Mouse (Mus musculus) forebrain, postnatal 0 days (tissue): ENCODE results near the gene Akap10. TPM values are rescaled to one million over a fixed set of nuclear protein-coding genes. Genes with fewer than 3 reads are reported as not detected.
A peak's percentile ranks its signal among the peaks of the same experiment; 100 is the strongest.
"Not testable (repeated sequence)": the region's sequence is repeated elsewhere in the genome, so short reads cannot be mapped to it uniquely, and the experiment has no call there.

ENCODE experiments used
- ATAC-seq: fragments of 200-750 bp; cut with Nextera tagmentation; 2 replicates; pipeline ENCODE4 v1.8.0; 2017; ENCODE audit warnings: mild to moderate bottlenecking, moderate library complexity
- DNase-seq: peaks from one replicate; pipeline ENCODE4 v3.0.0-alpha.2; 2015
- H3K27ac ChIP-seq: fragments of 300-500 bp; sonication (generic); 2 replicates; pipeline ENCODE4 v1.5.1; 2014; ENCODE audit warnings: low read depth, mild to moderate bottlenecking, antibody characterized with exemption, low read length, moderate library complexity, mixed read lengths
- H3K27me3 ChIP-seq: fragments of 300-500 bp; sonication (generic); 2 replicates; pipeline ENCODE4 v1.6.1; 2014; ENCODE audit warnings: mild to moderate bottlenecking, low read length, mixed read lengths; ENCODE audit not compliant: insufficient read depth
- H3K36me3 ChIP-seq: fragments of 300-500 bp; sonication (generic); 2 replicates; pipeline ENCODE4 v1.6.1; 2014; ENCODE audit warnings: mild to moderate bottlenecking, moderate library complexity; ENCODE audit not compliant: insufficient read depth
- H3K4me1 ChIP-seq: fragments of 300-500 bp; sonication (generic); 2 replicates; pipeline ENCODE4 v1.6.1; 2014; ENCODE audit warnings: antibody characterized with exemption; ENCODE audit not compliant: insufficient read depth
- H3K4me2 ChIP-seq: fragments of 300-500 bp; sonication (generic); 2 replicates; pipeline ENCODE4 v1.6.1; 2014; ENCODE audit warnings: low read depth, mild to moderate bottlenecking, moderate library complexity
- H3K4me3 ChIP-seq: fragments of 300-500 bp; sonication (generic); 2 replicates; pipeline ENCODE4 v1.5.1; 2014; ENCODE audit warnings: low read depth, low read length, mixed read lengths
- H3K9ac ChIP-seq: fragments of 300-500 bp; sonication (generic); 2 replicates; pipeline ENCODE4 v1.6.1; 2014; ENCODE audit warnings: mild to moderate bottlenecking
- H3K9me3 ChIP-seq: fragments of 300-500 bp; sonication (generic); 2 replicates; pipeline ENCODE4 v1.6.1; 2016; ENCODE audit warnings: low read length
- CTCF ChIP-seq: sonication (generic); IDR thresholded peaks from 2 replicates; pipeline ENCODE4 v1.5.1; 2016; ENCODE audit warnings: antibody characterized with exemption, control low read depth, low read depth
- WGBS: fragments of 180-500 bp; shearing (Covaris S2); extraction: QIAGEN DNeasy Blood & Tissue Kit; methylation state at CpG from one replicate; pipeline ENCODE4 v1.1.7; 2014; 5-methylcytosine and 5-hydroxymethylcytosine counted together
- polyA plus RNA-seq: library from polyadenylated mRNA; unstranded; fragments of >200 nt; fragmentation: Nextera tagmentation; extraction: Ambion mirVana; gene quantifications from 2 replicates; pipeline ENCODE4 v1.2.1, GENCODE M21; 2015
- total RNA-seq: library from RNA; depleted of rRNA; stranded (reverse); fragments of >200 nt; gene quantifications from 2 replicates; pipeline ENCODE4 v1.2.3, GENCODE M21; 2014

Akap10 gene
- total and polyA plus RNA-seq, 2 experiments from 2014 or later: 6.2 to 22.8 TPM

DNA sequence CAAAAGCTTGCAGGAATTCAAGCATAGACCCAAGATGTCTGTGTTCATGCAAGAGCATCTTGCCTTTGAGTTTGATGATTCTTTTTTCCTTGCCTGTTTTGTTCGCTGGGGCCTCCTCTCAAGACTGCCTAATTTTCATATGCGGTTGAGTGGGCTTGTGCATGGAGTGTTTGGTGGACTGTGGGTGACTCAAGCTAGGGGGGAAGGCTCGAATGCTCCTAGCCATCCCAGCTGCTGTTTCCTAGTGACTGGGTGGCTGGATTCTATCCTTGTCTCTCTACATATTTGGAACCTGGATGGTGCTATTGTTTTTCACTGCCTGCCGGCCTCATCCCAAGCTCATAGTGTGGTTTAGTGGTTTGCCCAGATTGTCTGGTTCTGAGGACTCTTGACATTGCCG is 34.6 kb upstream of the Akap10 start:
- Histone ChIP-seq H3K9me3 (no peaks in the 10 kb centered on the region), H3K4me3 (no peak overlapping the region), H3K4me1 (no peaks in the 10 kb centered on the region), H3K27ac (no peak overlapping the region), H3K4me2 (no peak overlapping the region), H3K9ac (no peak overlapping the region), H3K36me3 (no peaks in the 10 kb centered on the region), H3K27me3 (no peaks in the 10 kb centered on the region)
- TF ChIP-seq CTCF: no peak
- ATAC-seq: no peak
- WGBS: 87% methylated on average over 5 of the region's 5 CpGs
- DNase-seq: no peak

DNA sequence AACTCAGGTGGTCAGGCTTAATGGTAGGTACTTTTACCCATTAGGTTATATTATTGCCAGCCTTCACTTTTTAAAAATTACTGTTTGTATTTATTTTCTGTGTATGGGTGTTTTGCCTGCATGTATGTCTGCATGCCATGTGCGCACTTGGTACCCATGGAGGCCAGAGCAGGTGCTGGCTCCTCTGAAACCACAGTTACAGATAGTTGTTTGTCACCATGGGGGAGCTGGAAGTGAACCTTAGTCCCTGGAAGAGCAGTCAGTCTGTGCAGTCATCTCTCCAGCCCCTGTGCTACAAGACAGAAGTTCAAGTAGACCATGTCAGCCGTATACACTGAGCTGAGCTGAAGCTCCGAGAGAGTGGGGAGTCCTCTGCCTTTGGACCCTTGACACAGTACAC is 33.1 kb upstream of the Akap10 start:
- H3K27me3 ChIP-seq: no peaks in the 10 kb centered on the region; the same call in none of the 2 replicates
- DNase-seq (no peak), ATAC-seq (no peak)
- H3K9me3 ChIP-seq: no peaks in the 10 kb centered on the region
- H3K36me3 ChIP-seq: no peaks in the 10 kb centered on the region
- no peak overlapping the region for H3K27ac ChIP-seq
- H3K4me2 ChIP-seq: no peak overlapping the region
- WGBS: 85% methylated on average over 3 of the region's 3 CpGs
- H3K4me3 ChIP-seq: no peak overlapping the region
- H3K4me1 ChIP-seq: no peaks in the 10 kb centered on the region
- no peak overlapping the region for H3K9ac ChIP-seq
- TF ChIP-seq CTCF: no peak

GRCm38 (mm10) chr11:61962684-61963083 is 32.6 kb upstream of the Akap10 start:
- WGBS: 77% methylated on average over 6 of the region's 6 CpGs
- Histone ChIP-seq H3K9me3 (no peaks in the 10 kb centered on the region), H3K4me3 (no peak overlapping the region), H3K4me1 (no peaks in the 10 kb centered on the region), H3K27ac (no peak overlapping the region), H3K4me2 (no peak overlapping the region), H3K9ac (no peak overlapping the region), H3K36me3 (no peaks in the 10 kb centered on the region), H3K27me3 (no peaks in the 10 kb centered on the region; the same call in none of the 2 replicates)
- no peak for TF ChIP-seq CTCF
- DNase-seq: no peak
- no peak for ATAC-seq

DNA sequence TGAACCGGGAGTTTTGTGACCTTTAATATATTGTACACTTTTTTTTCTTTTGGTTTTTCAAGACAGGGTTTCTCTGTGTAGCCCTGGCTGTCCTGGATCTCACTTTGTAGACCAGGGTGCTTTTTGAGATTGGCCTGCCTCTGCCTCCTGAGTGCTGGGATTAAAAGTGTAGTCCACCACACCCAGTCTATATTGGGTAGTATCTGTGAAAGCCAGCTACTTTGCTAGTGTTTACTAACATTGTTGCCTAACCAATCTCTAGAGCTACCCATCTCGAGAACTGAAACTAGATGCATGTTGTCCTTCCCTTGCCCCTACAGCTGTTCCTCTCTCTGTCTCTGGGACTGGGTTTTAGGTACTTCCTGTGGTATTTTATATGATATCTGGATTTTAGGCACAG is 30.0 kb upstream of the Akap10 start:
- no peak overlapping the region for H3K4me2 ChIP-seq
- DNase-seq: no peak
- no peak for TF ChIP-seq CTCF
- ATAC-seq: no peak
- no peak overlapping the region for H3K9ac ChIP-seq
- WGBS: 78% methylated on average over 2 of the region's 2 CpGs
- no peaks in the 10 kb centered on the region for H3K9me3 ChIP-seq
- no peaks in the 10 kb centered on the region for H3K36me3 ChIP-seq
- no peaks in the 10 kb centered on the region; the same call in none of the 2 replicates for H3K27me3 ChIP-seq
- no peak overlapping the region for H3K27ac ChIP-seq
- H3K4me3 ChIP-seq: no peak overlapping the region
- no peaks in the 10 kb centered on the region for H3K4me1 ChIP-seq

- 59% methylated on average over 6 of the region's 6 CpGs for WGBS
- not testable (repeated sequence) for H3K27ac ChIP-seq, H3K4me3 ChIP-seq, H3K9me3 ChIP-seq, ATAC-seq, H3K9ac ChIP-seq, H3K27me3 ChIP-seq, H3K36me3 ChIP-seq, DNase-seq, H3K4me1 ChIP-seq, H3K4me2 ChIP-seq
Measured at GRCm38 (mm10) chr11:61958706-61959105, 28.7 kb upstream of the Akap10 start.

DNA sequence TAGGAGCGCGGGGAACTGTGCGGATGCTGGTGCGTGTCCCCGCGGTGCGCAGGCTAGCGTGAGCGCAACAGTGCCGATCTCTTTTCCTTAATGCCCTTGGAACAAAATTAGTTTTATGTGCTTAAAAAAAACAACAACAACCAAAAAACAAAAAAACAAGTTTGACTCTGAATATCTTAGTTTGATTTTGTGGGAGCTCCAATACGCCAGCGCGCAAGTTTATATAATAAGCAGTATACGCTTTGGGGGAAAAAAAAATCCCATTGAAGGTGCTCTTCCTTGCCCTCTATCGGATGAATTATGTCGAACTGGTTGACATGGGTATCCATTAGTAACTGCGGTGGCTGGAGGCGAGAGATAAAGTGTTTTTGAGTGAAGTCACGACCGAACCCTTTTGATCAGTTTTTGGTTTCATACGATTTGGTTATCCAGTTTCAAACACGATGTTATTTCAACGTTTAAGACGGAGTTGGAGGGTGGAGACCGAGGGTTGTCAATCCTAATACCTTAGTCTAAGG is 27.3 kb upstream of the Akap10 start:
- ATAC-seq (peak; percentile 73), DNase-seq (peak; percentile 52)
- Histone ChIP-seq H3K27ac (no peak overlapping the region), H3K4me2 (peak overlapping the region; percentile 100), H3K9ac (peak overlapping the region; percentile 64), H3K4me1 (no peaks in the 10 kb centered on the region), H3K36me3 (no peaks in the 10 kb centered on the region), H3K4me3 (peak overlapping the region; percentile 72), H3K9me3 (no peaks in the 10 kb centered on the region), H3K27me3 (no peaks in the 10 kb centered on the region; the same call in none of the 2 replicates)
- TF ChIP-seq CTCF: peak; percentile 63
- 3% methylated on average over 25 of the region's 25 CpGs for whole genome bisulfite sequencing

DNA sequence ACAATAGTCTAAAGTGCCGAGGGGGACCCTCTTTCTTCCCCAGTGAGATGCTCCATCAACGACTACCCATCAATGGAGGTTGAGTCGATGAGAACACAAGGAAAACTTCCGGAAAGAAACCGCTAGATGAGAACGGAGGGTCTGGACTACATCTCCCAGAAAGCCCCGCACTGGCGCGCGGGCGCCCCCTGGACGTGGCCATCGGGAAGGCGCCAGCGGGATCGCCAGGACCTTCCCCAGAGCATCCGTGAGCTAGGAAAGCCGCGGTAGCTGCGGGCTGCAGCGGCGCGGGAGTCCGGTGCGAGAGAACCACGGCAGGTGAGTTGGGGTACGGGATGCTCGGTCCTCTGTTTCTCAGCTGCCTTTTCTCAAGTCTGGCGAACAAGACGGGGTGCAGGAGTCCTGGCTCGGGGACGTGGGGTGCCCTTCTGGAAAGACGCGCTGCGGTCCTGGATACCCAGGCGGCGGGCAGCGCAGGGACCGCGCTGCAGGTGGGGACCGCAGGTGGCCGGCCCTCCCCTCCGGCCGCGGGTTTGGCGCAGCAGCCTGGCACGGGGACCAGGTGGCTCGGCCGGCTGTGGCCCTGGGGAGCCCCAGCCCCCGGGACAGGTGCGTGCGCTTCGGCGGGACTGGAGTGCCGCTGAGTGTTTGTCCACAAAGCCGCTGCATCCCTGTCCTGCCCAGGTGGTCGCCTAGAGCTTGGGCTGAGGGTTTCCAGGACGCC is 26.7 kb upstream of the Akap10 start, which contains the start of gene Specc1:
Gene Specc1, plus strand, starts transcription at position 192 of the 724 bp plus-strand sequence.
- H3K36me3 ChIP-seq: no peaks in the 10 kb centered on the region
- H3K9me3 ChIP-seq: no peaks in the 10 kb centered on the region
- ATAC-seq: peak; percentile 96
- no peaks in the 10 kb centered on the region; the same call in none of the 2 replicates for H3K27me3 ChIP-seq
- peak; percentile 94 for DNase-seq
- WGBS: 2% methylated on average over 58 of the region's 58 CpGs
- H3K4me1 ChIP-seq: no peaks in the 10 kb centered on the region
- H3K9ac ChIP-seq: peak within 1 kb of the TSS; percentile 64
- TF ChIP-seq CTCF: peak; percentile 94
- H3K27ac ChIP-seq: no peak within 1 kb of the TSS
- H3K4me2 ChIP-seq: peak within 1 kb of the TSS; percentile 100
- peak within 1 kb of the TSS; percentile 72 for H3K4me3 ChIP-seq
